In the genomic region with DNA sequence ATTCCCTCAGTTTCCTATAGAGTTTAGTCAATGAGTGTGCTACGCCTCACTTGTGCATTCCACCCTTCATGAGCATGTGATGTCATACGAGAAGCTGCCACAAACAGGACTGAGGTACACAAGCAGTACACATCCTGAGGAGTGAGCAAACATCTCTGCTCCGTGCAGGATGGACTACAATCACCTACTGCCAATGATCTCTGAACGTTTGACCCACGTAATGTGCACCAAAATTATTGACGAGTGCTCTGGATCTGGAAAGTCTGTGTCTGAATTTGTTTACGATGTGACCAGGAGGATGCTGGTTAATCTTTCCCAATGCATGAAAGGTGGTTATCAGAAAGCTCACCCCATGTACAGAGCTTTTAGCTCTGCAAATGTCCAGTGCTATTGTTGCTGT, we compare ENCODE assay signal across 24 mouse cellular contexts. TPM values are rescaled to one million over a fixed set of nuclear protein-coding genes. Genes with fewer than 3 reads are reported as not detected.
"Had no signal": no experiment of that assay in that cellular context is flagged by ENCODE, and none has a peak within 500 bp of the region (broad histone marks: within the 10 kb centered on the region; RNA-seq: fewer than 3 reads in every experiment).

No protein-coding gene starts in this region.

- H3K9ac ChIP-seq: neural tube, embryonic 13.5 days; neural tube, embryonic 15.5 days; stomach, embryonic 15.5 days had no signal

- H3K4me2 ChIP-seq: neural tube, embryonic 13.5 days; neural tube, embryonic 15.5 days; stomach, embryonic 15.5 days had no signal

- H3K36me3 ChIP-seq: neural tube, embryonic 13.5 days; neural tube, embryonic 15.5 days; stomach, embryonic 15.5 days had no signal

- H3K27me3 ChIP-seq: neural tube, embryonic 13.5 days; neural tube, embryonic 15.5 days; stomach, embryonic 15.5 days had no signal

- DNase-seq: retina, postnatal 1 day; right cerebral cortex, adult 18-20 months; right cerebral cortex, postnatal 14 days; right cerebral cortex, postnatal 25 days; right cerebral cortex, postnatal 4 days; spleen, adult 18-20 months; thymus, adult 18-20 months; thymus, adult 2 months; thymus, postnatal 14 days; thymus, postnatal 25 days; thymus, postnatal 36 days; thymus, postnatal 4 days had no signal

- H3K4me1 ChIP-seq: neural tube, embryonic 13.5 days; neural tube, embryonic 15.5 days; stomach, embryonic 15.5 days had no signal

- H3K27ac ChIP-seq: neural tube, embryonic 13.5 days; neural tube, embryonic 15.5 days; stomach, embryonic 15.5 days; stomach, postnatal 0 days had no signal

- H3K9me3 ChIP-seq: neural tube, embryonic 13.5 days; neural tube, embryonic 15.5 days; stomach, embryonic 15.5 days had no signal

- H3K4me3 ChIP-seq: neural tube, embryonic 13.5 days; neural tube, embryonic 15.5 days; stomach, embryonic 15.5 days had no signal

RNA-seq across cellular contexts. Expression of a gene that starts 16.6 kb away (rescaled TPM):
- total RNA-seq: neutrophil, adult 5-6 weeks had no signal
- polyA plus RNA-seq: neural tube, embryonic 13.5 days; neural tube, embryonic 14.5 days; neural tube, embryonic 15.5 days; small intestine, adult 2 months; spleen, adult 2 months; stomach, embryonic 14.5 days; stomach, embryonic 15.5 days; stomach, embryonic 16.5 days; stomach, postnatal 0 days; thymus, adult 2 months; thymus, postnatal 0 days; urinary bladder, adult 2 months had no signal

RNA-seq across cellular contexts. Expression of a gene that starts 16.9 kb away (rescaled TPM):
- total RNA-seq: neutrophil, adult 5-6 weeks had no signal
- polyA plus RNA-seq: neural tube, embryonic 13.5 days; neural tube, embryonic 14.5 days; small intestine, adult 2 months; spleen, adult 2 months; stomach, embryonic 14.5 days; stomach, embryonic 15.5 days; stomach, postnatal 0 days had no signal
